ENCODE assay signal across 8 mouse cellular contexts in genomic region chr2:94470738-94471499, GRCm38 (mm10). TPM values are rescaled to one million over a fixed set of nuclear protein-coding genes. Genes with fewer than 3 reads are reported as not detected.
DNase-seq lines count a peak whose midpoint lies in the region; ATAC-seq lines count a peak whose summit lies in the region.
"Had no signal": no experiment of that assay in that cellular context is flagged by ENCODE, and none has a peak within 500 bp of the region (broad histone marks: within the 10 kb centered on the region; RNA-seq: fewer than 3 reads in every experiment).

No protein-coding gene starts in this region.

- peak; percentile 64 for DNase-seq in ES-CJ7 (ENCODE audit: low read depth, low spot score)
- DNase-seq in adrenal gland, postnatal 10 days = peak; percentile 79
- peak; percentile 50 for DNase-seq in embryo, embryonic 11.5 days (ENCODE audit: low read depth, low spot score)
- peak; percentile 60 to 72 for DNase-seq in heart, postnatal 14 days
- peak; percentile 11 for DNase-seq in large intestine, adult 2 months (ENCODE audit: low read depth, low spot score)
- peak; percentile 29 for DNase-seq in retina, adult 2 months (ENCODE audit: low read depth, low spot score)

- ATAC-seq in lung, embryonic 16.5 days (ENCODE audit: low read depth) = peak; percentile 71

- WGBS in large intestine, adult 2 months = 29% methylated on average over 15 of the region's 15 CpGs
- WGBS in lung, embryonic 16.5 days = 32% methylated on average over 15 of the region's 15 CpGs

- H3K4me2 ChIP-seq in lung, embryonic 16.5 days (ENCODE audit: low read depth, low read length) = no peak overlapping the region
- H3K4me2 ChIP-seq: liver, embryonic 15.5 days had no signal

- intact Hi-C loops in heart, postnatal 14 days (cut with DNase I) = no loop called here

- no peaks in the 10 kb centered on the region for H3K9me3 ChIP-seq in lung, embryonic 16.5 days (ENCODE audit: control insufficient read depth, low read length)
- H3K9me3 ChIP-seq: liver, embryonic 15.5 days had no signal

- no peak overlapping the region for H3K9ac ChIP-seq in lung, embryonic 16.5 days (ENCODE audit: low read length)
- H3K9ac ChIP-seq: liver, embryonic 15.5 days had no signal

- no peaks in the 10 kb centered on the region for H3K4me1 ChIP-seq in lung, embryonic 16.5 days (replicated peaks; ENCODE audit: control insufficient read depth, insufficient read depth, low read length)
- H3K4me1 ChIP-seq: liver, embryonic 15.5 days had no signal

- no peaks in the 10 kb centered on the region for H3K27me3 ChIP-seq in lung, embryonic 16.5 days (ENCODE audit: control insufficient read depth, insufficient read depth, low read depth, low read length)
- H3K27me3 ChIP-seq: liver, embryonic 15.5 days had no signal

- H3K36me3 ChIP-seq in lung, embryonic 16.5 days (ENCODE audit: control insufficient read depth, insufficient read depth, low read length) = no peaks in the 10 kb centered on the region
- H3K36me3 ChIP-seq: liver, embryonic 15.5 days had no signal

- H3K27ac ChIP-seq in lung, embryonic 16.5 days (ENCODE audit: low read length) = no peak overlapping the region
- H3K27ac ChIP-seq: liver, embryonic 15.5 days had no signal

- H3K4me3 ChIP-seq in lung, embryonic 16.5 days (ENCODE audit: low read length) = no peak overlapping the region
- H3K4me3 ChIP-seq: liver, embryonic 15.5 days had no signal

RNA-seq across cellular contexts. Expression of gene Api5, which starts 33.0 kb away (rescaled TPM):
- total RNA-seq in adrenal gland, postnatal 10 days (2021) = 10 to 100 TPM; 65.4 to 65.9 TPM
- 10 to 100 TPM; 36.4 to 38.0 TPM for total RNA-seq in heart, postnatal 14 days (2021)
- polyA plus RNA-seq in large intestine, adult 2 months (2012; rRNA removed) = 22.4 and 26.8 TPM in 2 replicates
- 144 and 149 TPM in 2 replicates for polyA plus RNA-seq in lung, embryonic 16.5 days (2015; fragmentation: Nextera tagmentation; extraction: Ambion mirVana)

Comparison
In these comparisons a context has a peak if more than half of its experiments do, and no peak if none do; other contexts are left out.
1. DNase-seq: peak in every context shown above with its lines; median percentile 79 in adrenal gland, postnatal 10 days; 66 in heart, postnatal 14 days; 64 in ES-CJ7; 50 in embryo, embryonic 11.5 days; 29 in retina, adult 2 months; 11 in large intestine, adult 2 months.